Mouse (Mus musculus) embryonic facial prominence, embryonic 12.5 days (tissue): ENCODE results near the gene Nkain2. TPM values are rescaled to one million over a fixed set of nuclear protein-coding genes. Genes with fewer than 3 reads are reported as not detected.

Source experiments
- ATAC-seq: fragments of 200-750 bp; cut with Nextera tagmentation; 2 replicates; pipeline ENCODE4 v1.8.0; 2017; ENCODE audit not compliant: insufficient number of reproducible peaks, insufficient read depth, low FRiP score, low TSS enrichment
- H3K27ac ChIP-seq: fragments of 300-500 bp; sonication (generic); 2 replicates; pipeline ENCODE4 v1.5.1; 2016; ENCODE audit warnings: mild to moderate bottlenecking
- H3K27me3 ChIP-seq: fragments of 300-500 bp; sonication (generic); 2 replicates; pipeline ENCODE4 v1.6.1; 2016; ENCODE audit warnings: mild to moderate bottlenecking, moderate library complexity
- H3K36me3 ChIP-seq: fragments of 300-500 bp; sonication (generic); 2 replicates; pipeline ENCODE4 v1.6.1; 2016; ENCODE audit warnings: mild to moderate bottlenecking
- H3K4me1 ChIP-seq: fragments of 300-500 bp; sonication (generic); 2 replicates; pipeline ENCODE4 v1.6.1; 2016
- H3K4me2 ChIP-seq: fragments of 300-500 bp; sonication (generic); replicated peaks from 2 replicates; pipeline ENCODE4 v1.6.1; 2016; ENCODE audit warnings: mild to moderate bottlenecking, moderate library complexity
- H3K4me3 ChIP-seq: fragments of 300-500 bp; sonication (generic); 2 replicates; pipeline ENCODE4 v1.5.1; 2016; ENCODE audit warnings: mild to moderate bottlenecking
- H3K9ac ChIP-seq: fragments of 300-500 bp; sonication (generic); 2 replicates; pipeline ENCODE4 v1.6.1; 2016; ENCODE audit warnings: mild to moderate bottlenecking, moderate library complexity
- H3K9me3 ChIP-seq: fragments of 300-500 bp; sonication (generic); 2 replicates; pipeline ENCODE4 v1.6.1; 2016; ENCODE audit warnings: mild to moderate bottlenecking, moderate library complexity
- WGBS: fragments of 180-500 bp; shearing (Covaris S2); methylation state at CpG from one replicate; pipeline ENCODE4 v1.1.7; 2016; 5-methylcytosine and 5-hydroxymethylcytosine counted together
- polyA plus RNA-seq: library from polyadenylated mRNA; unstranded; fragments of >200 nt; fragmentation: Nextera tagmentation; extraction: Ambion mirVana; gene quantifications from 2 replicates; pipeline ENCODE4 v1.2.1, GENCODE M21; 2016

Gene Nkain2
- polyA plus RNA-seq, 1 experiment from 2014 or later = 1.7 TPM

DNA sequence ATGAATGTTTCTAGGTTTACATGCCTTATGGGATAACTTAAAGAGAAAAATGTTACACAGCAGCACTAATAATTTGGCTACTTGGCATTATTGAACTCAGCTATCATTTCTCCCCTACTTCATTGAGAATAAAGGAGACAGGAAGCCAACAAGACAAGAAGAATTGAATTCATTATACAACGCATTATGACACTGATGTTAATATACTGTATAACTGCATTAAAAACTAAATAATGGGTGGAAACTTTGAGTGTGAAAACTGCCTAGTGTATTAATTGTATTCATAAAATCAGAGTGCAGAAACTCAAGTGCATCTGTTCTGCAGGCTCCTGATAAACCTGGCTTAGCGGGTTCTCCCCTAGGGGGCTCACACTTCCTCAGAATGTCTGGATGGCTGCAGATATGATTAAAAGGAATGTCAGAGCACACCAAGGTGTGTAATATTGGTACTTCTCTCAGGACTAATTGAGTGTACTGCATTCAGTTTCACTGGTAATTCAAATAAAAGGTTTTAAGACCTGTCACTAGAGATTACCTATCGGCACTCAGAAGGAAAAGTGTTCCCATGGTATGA lies 589.2 kb downstream of the Nkain2 start:
- no peak for ATAC-seq
- H3K4me2 ChIP-seq = no peak overlapping the region
- H3K4me3 ChIP-seq = no peak overlapping the region
- H3K27ac ChIP-seq = no peak overlapping the region
- no peak overlapping the region for H3K9ac ChIP-seq
- no peaks in the 10 kb centered on the region for H3K27me3 ChIP-seq
- H3K9me3 ChIP-seq = no peaks in the 10 kb centered on the region
- WGBS = 80% methylated on average over 3 of the region's 3 CpGs
- no peaks in the 10 kb centered on the region for H3K36me3 ChIP-seq
- H3K4me1 ChIP-seq = no peaks in the 10 kb centered on the region

DNA sequence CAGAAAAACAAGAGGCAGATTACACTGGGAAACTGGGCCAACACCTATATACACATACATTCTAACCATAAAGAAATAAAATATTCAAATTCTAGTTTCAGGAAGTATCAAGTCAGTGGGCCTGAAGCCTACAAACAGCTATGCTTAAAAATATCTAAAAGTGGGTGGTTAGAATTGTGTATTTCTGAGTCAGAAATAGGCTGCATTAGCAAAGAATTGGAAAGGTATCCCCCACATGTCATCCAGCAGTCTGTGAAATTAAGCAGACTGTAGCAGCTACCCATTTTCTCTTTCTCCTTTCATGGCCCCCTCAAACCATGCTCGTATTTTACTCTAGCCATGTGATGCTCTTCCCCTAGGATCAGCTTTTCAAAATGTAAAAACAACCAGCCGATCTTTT lies 599.8 kb downstream of the Nkain2 start:
- Histone ChIP-seq H3K4me1 (no peaks in the 10 kb centered on the region), H3K9me3 (no peaks in the 10 kb centered on the region), H3K36me3 (no peaks in the 10 kb centered on the region), H3K9ac (no peak overlapping the region), H3K4me2 (no peak overlapping the region), H3K4me3 (no peak overlapping the region), H3K27ac (no peak overlapping the region), H3K27me3 (no peaks in the 10 kb centered on the region)
- no peak for ATAC-seq
- 69% methylated on average over 2 of the region's 2 CpGs for WGBS

DNA sequence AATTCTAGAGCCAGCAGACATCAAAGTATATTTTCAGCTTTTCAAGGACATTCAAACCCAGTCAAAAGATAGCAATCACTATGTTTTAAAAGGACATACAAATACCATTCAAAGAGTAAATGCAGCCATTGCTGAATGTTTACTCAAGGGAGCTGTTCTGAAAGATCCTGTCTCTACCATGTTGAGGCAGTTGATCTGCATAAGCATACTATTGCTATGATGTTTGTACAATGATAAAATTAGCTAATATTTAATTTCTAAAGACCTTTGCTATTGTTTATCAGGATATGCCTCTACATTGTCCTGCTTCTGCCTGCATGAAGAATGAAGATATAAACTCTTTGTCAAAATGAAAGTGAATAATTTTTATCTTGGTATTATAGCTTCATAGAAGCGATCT lies 606.6 kb downstream of the Nkain2 start:
- Histone ChIP-seq H3K36me3 (no peaks in the 10 kb centered on the region), H3K9me3 (no peaks in the 10 kb centered on the region), H3K4me2 (no peak overlapping the region), H3K27me3 (no peaks in the 10 kb centered on the region), H3K27ac (no peak overlapping the region), H3K4me1 (no peaks in the 10 kb centered on the region), H3K9ac (no peak overlapping the region), H3K4me3 (no peak overlapping the region)
- 92% methylated on average over 1 of the region's 1 CpGs for WGBS
- ATAC-seq = no peak

DNA sequence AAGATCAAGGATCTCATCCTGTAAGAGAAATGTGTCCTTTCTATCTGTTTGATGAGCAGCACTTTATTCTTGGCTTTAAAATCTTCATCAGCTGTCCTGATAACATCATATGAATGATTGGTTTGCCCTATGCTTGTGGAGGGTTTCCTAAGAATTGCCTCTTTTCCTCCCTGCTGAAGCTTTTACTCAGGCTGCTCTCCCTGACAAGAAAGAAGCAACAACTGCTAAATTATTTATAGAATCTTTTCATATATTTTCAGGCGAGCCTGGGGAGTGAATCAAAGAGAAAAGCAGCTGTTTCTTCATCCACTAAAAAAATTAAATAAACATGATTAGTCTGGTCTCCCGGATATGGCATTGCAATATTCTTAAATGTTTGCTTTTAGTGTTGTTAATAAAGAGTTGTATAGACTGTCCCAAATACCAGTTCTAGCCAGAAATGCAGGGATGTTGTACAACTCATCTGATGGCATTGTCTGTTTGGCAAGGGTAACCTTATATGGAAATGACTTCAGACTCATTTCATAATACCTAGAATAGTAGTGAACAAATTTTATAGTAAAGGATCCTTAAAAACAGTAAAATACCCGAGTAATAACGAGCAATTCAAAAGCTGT lies 646.9 kb downstream of the Nkain2 start:
- Histone ChIP-seq H3K27me3 (no peaks in the 10 kb centered on the region), H3K4me1 (no peaks in the 10 kb centered on the region), H3K36me3 (no peaks in the 10 kb centered on the region), H3K9ac (no peak overlapping the region), H3K9me3 (no peaks in the 10 kb centered on the region), H3K27ac (no peak overlapping the region), H3K4me3 (no peak overlapping the region), H3K4me2 (no peak overlapping the region)
- no peak for ATAC-seq
- 67% methylated on average over 4 of the region's 4 CpGs for WGBS

DNA sequence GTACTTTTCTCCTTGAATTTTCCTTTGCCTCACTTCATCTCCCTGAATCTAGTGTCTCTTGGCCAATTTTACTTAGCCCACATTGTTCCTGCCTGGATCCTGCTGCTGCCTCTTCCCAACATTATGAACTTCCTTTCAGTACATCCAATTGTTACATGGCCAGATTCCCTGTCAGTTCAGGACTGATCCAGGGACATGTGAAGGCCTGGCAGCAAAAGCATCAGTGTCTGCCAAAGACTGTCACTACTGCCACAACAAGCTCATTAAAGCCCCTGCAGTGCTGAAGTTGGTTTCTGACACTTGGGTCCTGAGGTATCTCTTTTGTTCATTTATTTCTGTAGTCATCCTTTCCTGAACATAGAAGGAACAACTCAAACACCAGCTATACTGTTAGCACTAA lies 649.1 kb downstream of the Nkain2 start:
- no peaks in the 10 kb centered on the region for H3K36me3 ChIP-seq
- no peaks in the 10 kb centered on the region for H3K9me3 ChIP-seq
- no peak overlapping the region for H3K9ac ChIP-seq
- no peak overlapping the region for H3K4me2 ChIP-seq
- H3K27me3 ChIP-seq = no peaks in the 10 kb centered on the region
- no peak for ATAC-seq
- H3K27ac ChIP-seq = no peak overlapping the region
- H3K4me1 ChIP-seq = no peaks in the 10 kb centered on the region
- H3K4me3 ChIP-seq = no peak overlapping the region

DNA sequence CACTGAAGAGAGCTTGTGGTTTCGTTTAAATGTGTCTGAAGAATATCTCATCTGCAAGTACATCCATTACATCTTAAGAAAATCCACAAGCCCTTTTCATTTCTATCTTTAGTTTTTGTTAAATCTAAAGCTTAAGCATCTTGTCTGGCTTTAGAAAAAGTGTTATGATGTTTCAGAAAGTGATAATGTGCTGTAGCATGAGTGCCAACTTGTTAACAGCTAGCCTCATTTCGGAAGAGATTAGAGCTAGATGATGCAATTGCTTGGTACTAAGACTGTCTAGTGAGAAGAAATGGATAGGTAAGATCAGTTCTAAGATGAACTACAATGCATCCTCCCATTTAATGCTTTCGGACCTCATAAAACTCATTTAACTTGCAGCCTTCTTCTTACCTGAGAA lies 707.3 kb downstream of the Nkain2 start:
- no peaks in the 10 kb centered on the region for H3K27me3 ChIP-seq
- H3K4me2 ChIP-seq = no peak overlapping the region
- H3K9me3 ChIP-seq = no peaks in the 10 kb centered on the region
- no peak for ATAC-seq
- H3K4me3 ChIP-seq = no peak overlapping the region
- H3K9ac ChIP-seq = no peak overlapping the region
- H3K4me1 ChIP-seq = no peaks in the 10 kb centered on the region
- no peaks in the 10 kb centered on the region for H3K36me3 ChIP-seq
- H3K27ac ChIP-seq = no peak overlapping the region
- WGBS = 80% methylated on average over 3 of the region's 3 CpGs

DNA sequence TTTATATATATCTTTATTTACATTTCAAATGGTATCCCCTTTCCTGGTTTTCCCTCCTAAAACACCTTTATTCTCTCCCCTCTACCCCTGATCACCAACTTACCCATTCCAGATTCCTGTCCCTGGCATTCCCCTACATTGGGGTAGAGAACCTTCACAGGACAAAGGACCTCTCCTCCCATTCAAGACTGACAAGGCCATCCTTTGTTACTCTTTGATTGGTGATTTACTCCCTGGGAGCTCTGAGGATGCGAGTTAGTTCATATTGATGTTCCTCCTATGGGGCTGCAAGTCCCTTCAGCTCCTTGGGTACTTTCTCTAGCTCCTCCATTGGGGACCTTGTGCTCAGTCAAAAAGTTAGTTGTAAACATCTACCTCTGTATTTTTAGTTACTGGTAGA lies 798.9 kb downstream of the Nkain2 start:
- ATAC-seq = no peak
- Histone ChIP-seq H3K9ac (no peak overlapping the region), H3K4me1 (no peaks in the 10 kb centered on the region), H3K9me3 (no peaks in the 10 kb centered on the region), H3K4me2 (no peak overlapping the region), H3K27ac (no peak overlapping the region), H3K4me3 (no peak overlapping the region), H3K36me3 (no peaks in the 10 kb centered on the region), H3K27me3 (no peaks in the 10 kb centered on the region)
- 61% methylated on average over 1 of the region's 1 CpGs for WGBS

DNA sequence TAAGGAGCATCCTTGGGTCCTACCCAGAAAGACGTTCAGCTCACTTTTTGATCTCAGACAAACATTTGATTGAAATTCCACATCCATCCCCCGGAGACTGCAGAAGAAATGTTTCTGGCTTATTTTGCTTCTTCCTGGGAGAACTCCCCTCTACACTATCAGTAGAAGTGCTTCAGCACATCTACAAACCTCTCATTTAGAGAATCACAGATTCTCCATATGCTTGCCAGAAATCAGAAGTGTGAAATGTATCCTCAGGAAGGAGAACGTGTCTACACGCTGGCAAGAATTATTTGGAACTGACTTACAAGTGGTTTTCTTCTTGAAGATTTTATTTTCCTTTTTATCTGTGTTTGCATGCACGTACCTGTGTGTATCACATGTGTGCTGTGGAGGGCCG lies 829.9 kb downstream of the Nkain2 start:
- ATAC-seq = no peak
- H3K9ac ChIP-seq = no peak overlapping the region
- no peaks in the 10 kb centered on the region for H3K36me3 ChIP-seq
- H3K4me2 ChIP-seq = no peak overlapping the region
- 87% methylated on average over 6 of the region's 6 CpGs for WGBS
- H3K27ac ChIP-seq = no peak overlapping the region
- no peaks in the 10 kb centered on the region for H3K4me1 ChIP-seq
- no peak overlapping the region for H3K4me3 ChIP-seq
- no peaks in the 10 kb centered on the region for H3K27me3 ChIP-seq
- H3K9me3 ChIP-seq = no peaks in the 10 kb centered on the region

DNA sequence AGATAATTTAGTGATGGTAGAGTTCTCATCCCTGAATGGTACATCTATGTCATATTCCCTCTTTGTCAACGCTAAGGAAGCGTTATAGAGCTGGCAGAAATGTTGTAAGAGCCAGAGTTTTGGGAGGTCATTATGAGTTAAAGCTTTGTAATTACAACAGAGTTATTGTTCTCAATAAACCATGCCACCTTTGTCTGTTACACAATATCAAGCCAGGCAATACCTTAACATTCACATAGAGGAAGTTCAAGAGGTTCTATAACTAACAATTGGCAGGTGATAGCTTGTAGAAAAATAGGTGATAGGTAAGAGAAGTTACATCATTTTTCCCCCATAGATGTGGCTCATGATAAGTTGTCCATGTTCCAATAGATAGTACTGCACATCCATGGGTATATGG lies 832.0 kb downstream of the Nkain2 start:
- ATAC-seq = no peak
- no peaks in the 10 kb centered on the region for H3K36me3 ChIP-seq

DNA sequence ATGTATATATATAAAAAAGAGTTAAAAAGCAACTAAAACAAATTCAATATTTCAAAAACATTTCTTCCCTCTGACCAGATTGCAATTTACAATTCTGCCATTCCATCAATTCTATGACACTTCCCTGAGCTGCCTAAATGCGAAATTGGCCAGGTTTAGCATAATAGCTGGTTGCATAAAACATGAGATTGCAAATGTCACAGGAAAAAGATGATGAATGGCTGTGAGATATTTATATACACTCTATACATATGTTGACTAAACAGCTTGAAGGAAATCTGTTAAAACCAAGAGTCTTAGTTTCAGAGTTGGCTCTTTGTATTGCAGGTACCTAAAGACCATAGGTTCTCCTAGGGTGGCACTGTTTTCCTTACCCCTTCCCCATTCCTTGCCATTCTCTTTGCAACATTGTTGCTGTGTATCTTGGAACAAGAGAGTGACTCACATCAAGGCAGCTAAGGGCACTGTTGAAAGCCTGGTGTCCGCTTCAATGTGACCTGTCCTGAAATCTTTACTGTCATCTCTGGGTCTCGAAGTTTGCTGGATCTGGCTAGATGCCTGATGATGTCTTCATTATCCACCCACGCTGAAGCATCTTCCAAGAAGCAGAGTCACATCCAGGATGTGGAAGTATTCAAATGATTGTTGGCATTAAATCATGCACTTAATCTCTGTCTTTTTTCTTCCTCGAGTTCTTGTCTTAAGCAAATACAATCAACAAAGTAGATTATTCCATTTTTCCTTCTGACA lies 837.5 kb downstream of the Nkain2 start:
- 86% methylated on average over 5 of the region's 5 CpGs for WGBS
- H3K4me1 ChIP-seq = no peaks in the 10 kb centered on the region
- H3K4me3 ChIP-seq = no peak overlapping the region
- H3K27me3 ChIP-seq = no peaks in the 10 kb centered on the region
- no peak overlapping the region for H3K27ac ChIP-seq
- H3K36me3 ChIP-seq = no peaks in the 10 kb centered on the region
- ATAC-seq = no peak
- no peak overlapping the region for H3K9ac ChIP-seq
- no peaks in the 10 kb centered on the region for H3K9me3 ChIP-seq
- no peak overlapping the region for H3K4me2 ChIP-seq

More for the DNA sequence above, 832.0 kb downstream of the Nkain2 start:
- no peaks in the 10 kb centered on the region for H3K27me3 ChIP-seq
- H3K4me1 ChIP-seq = no peaks in the 10 kb centered on the region
- H3K4me2 ChIP-seq = no peak overlapping the region
- no peak overlapping the region for H3K4me3 ChIP-seq
- WGBS = 89% methylated on average over 2 of the region's 2 CpGs
- no peak overlapping the region for H3K9ac ChIP-seq
- no peaks in the 10 kb centered on the region for H3K9me3 ChIP-seq
- no peak overlapping the region for H3K27ac ChIP-seq

DNA sequence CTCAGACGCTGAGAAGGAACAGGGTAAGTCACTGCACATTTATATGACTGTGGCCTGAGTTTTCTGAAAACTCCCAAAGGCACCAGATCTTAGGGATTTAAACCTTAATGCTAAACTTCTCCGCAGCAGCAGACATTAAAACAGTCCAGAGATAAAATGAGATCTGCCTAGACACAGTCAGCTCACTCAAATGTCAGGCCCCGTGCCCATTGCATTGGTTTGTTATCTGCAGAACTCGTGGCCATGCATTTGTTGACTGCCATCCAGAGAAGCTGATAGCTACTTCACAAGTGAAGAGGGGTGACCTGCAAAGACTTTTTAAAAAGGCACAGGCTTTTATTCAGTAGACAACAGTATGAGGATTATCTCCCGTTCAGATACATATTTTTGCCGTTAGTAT lies 838.2 kb downstream of the Nkain2 start:
- H3K36me3 ChIP-seq = no peaks in the 10 kb centered on the region
- no peak overlapping the region for H3K4me3 ChIP-seq
- H3K9ac ChIP-seq = no peak overlapping the region
- no peak overlapping the region for H3K4me2 ChIP-seq
- no peak overlapping the region for H3K27ac ChIP-seq
- no peak for ATAC-seq
- H3K4me1 ChIP-seq = no peaks in the 10 kb centered on the region
- WGBS = 81% methylated on average over 6 of the region's 6 CpGs
- H3K9me3 ChIP-seq = no peaks in the 10 kb centered on the region
- H3K27me3 ChIP-seq = no peaks in the 10 kb centered on the region

DNA sequence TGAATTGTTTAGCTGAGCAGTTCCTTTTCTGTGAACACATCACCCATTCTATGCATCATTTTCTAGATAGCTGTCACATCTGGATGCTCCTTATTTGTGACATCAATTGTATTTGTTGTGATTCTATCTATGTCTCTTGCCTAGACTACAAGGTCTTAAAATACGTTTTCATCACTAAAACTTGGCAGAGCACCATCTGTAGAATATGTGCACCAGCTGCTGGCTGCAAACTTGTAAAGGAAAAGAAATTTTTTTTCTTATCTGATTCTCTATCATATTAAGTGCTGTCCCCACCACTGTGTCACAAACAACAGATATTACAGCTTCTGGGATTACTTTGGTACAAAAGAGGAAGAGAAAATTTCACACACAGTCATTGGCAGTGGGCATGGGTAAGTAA lies 860.3 kb downstream of the Nkain2 start:
- Histone ChIP-seq H3K4me3 (no peak overlapping the region), H3K27me3 (no peaks in the 10 kb centered on the region), H3K4me2 (no peak overlapping the region), H3K9me3 (no peaks in the 10 kb centered on the region), H3K9ac (no peak overlapping the region), H3K27ac (no peak overlapping the region), H3K36me3 (no peaks in the 10 kb centered on the region), H3K4me1 (no peaks in the 10 kb centered on the region)
- 46% methylated on average over 1 of the region's 1 CpGs for WGBS
- no peak for ATAC-seq
